Mouse (Mus musculus): ENCODE data around the gene Bcl2.

DNA sequence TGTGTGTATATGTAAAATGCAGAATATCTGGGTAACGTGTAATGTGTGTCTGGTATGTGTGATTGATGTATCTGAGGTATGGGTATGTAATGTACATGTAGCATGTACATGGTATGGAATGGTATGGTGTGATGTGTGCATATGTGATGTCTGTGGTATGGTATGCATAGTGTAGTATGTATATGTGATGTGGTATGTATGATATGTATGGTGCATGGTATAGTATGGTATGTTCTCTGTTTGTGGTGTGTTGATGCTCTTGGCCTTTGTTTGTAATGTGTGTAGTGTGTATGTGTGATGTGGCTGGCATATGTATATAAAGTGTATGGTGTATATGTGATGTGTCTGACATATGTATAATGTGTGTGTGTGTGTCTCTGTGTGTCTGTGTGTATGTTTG lies 206.5 kb downstream of the Bcl2 start:
- no peak for TF ChIP-seq CTCF (IDR thresholded peaks at IDR 0.05 in 2 of 3, conservative IDR thresholded peaks at IDR 0.05 in 1 of 3; ENCODE audit: control insufficient read depth in 1 of 3, insufficient read depth in 1 of 3, low read depth in 2 of 3, low read length in 3 of 3, poor library complexity in 1 of 3, severe bottlenecking in 1 of 3)
- TF ChIP-seq NELFE (IDR thresholded peaks at IDR 0.05; ENCODE audit: low read depth, low read length): no peak
